Mouse (Mus musculus): ENCODE results near the gene Selenoi. TPM values are rescaled to one million over a fixed set of nuclear protein-coding genes. Genes with fewer than 3 reads are reported as not detected.

Gene Selenoi
- polyA plus RNA-seq, 1 experiment, result 19.0 TPM

Other genes starting within 250 kb of the Selenoi start
- gene Il6, start 219.5 kb upstream of the Selenoi start, polyA plus RNA-seq (2012; rRNA removed), result 0.10 TPM in 2 replicates
- 24.4 and 25.0 TPM in 2 replicates for gene Tyms, start 159.0 kb upstream of the Selenoi start, polyA plus RNA-seq (2012; rRNA removed)
- gene Garem2, start 127.4 kb upstream of the Selenoi start, polyA plus RNA-seq (2012; rRNA removed), result 0.10 TPM in 1 of 2 replicates, not detected in the other
- gene 3110082J24Rik, start 126.5 kb upstream of the Selenoi start, polyA plus RNA-seq (2012; rRNA removed), result not detected in 2 replicates
- 118 and 129 TPM in 2 replicates for gene Hadha, start 77.4 kb upstream of the Selenoi start, polyA plus RNA-seq (2012; rRNA removed)
- 169 and 193 TPM in 2 replicates for gene Hadhb, start 77.3 kb upstream of the Selenoi start, polyA plus RNA-seq (2012; rRNA removed)
- gene Adgrf3, start 26.9 kb upstream of the Selenoi start, polyA plus RNA-seq (2012; rRNA removed), result 0.01 TPM in 1 of 2 replicates, not detected in the other
- gene Drc1, start 48.8 kb downstream of the Selenoi start, polyA plus RNA-seq (2012; rRNA removed), result 0.04 TPM in 1 of 2 replicates, not detected in the other
- gene Otof, start 229.4 kb downstream of the Selenoi start, polyA plus RNA-seq (2012; rRNA removed), result 0.11 and 0.13 TPM in 2 replicates
- 0.10 TPM in 2 replicates for gene 1700001C02Rik, start 233.5 kb downstream of the Selenoi start, polyA plus RNA-seq (2012; rRNA removed)